Mouse (Mus musculus) G1E (cell line): Measurements from ENCODE around the gene Pga5. TPM values are rescaled to one million over a fixed set of nuclear protein-coding genes. Genes with fewer than 3 reads are reported as not detected.

Source experiments
- ATAC-seq: 2 replicates; pipeline ENCODE4 v1.8.0; 2016; ENCODE audit warnings: mild to moderate bottlenecking; ENCODE audit not compliant: insufficient number of reproducible peaks, poor library complexity, low FRiP score, severe bottlenecking; ENCODE audit errors: extremely low read depth
- DNase-seq: peaks from one replicate; pipeline ENCODE4 v3.0.0; 2012; ENCODE audit warnings: low spot score
- H3K27me3 ChIP-seq: 2 replicates; pipeline ENCODE4 v1.6.1; 2012; ENCODE audit warnings: mild to moderate bottlenecking, low read length, inconsistent platforms; ENCODE audit not compliant: insufficient read depth
- H3K36me3 ChIP-seq: replicated peaks from 2 replicates; pipeline ENCODE3; 2012; ENCODE audit warnings: mild to moderate bottlenecking, inconsistent platforms
- H3K4me1 ChIP-seq: 2 replicates; pipeline ENCODE4 v1.6.1; 2012; ENCODE audit warnings: low read depth, low read length, inconsistent platforms, mixed read lengths; ENCODE audit not compliant: insufficient read depth
- H3K4me3 ChIP-seq: 2 replicates; pipeline ENCODE4 v1.5.1; 2012; ENCODE audit warnings: low read depth, mild to moderate bottlenecking, inconsistent platforms, low read length, moderate library complexity, mixed read lengths
- H3K9me3 ChIP-seq: replicated peaks from 2 replicates; pipeline ENCODE4 v1.6.1; 2012; ENCODE audit warnings: inconsistent platforms
- CTCF ChIP-seq: IDR thresholded peaks from 2 replicates; pipeline ENCODE4 v1.5.1; 2012; ENCODE audit warnings: low read depth, low read length, inconsistent platforms, mixed read lengths
- GATA1 ChIP-seq: IDR thresholded peaks from 2 replicates; pipeline ENCODE4 v1.6.1; 2012; ENCODE audit warnings: borderline replicate concordance, low read length, inconsistent platforms, mixed read lengths
- GATA2 ChIP-seq: IDR thresholded peaks from 2 replicates; pipeline ENCODE4 v1.6.1; 2012; ENCODE audit warnings: low read depth, low read length, inconsistent platforms, borderline replicate concordance
- POLR2AphosphoS5 ChIP-seq: IDR thresholded peaks from 2 replicates; pipeline ENCODE4 v1.6.1; 2012; ENCODE audit warnings: low read depth, low read length, inconsistent platforms; ENCODE audit not compliant: insufficient replicate concordance
- TAL1 ChIP-seq: conservative IDR thresholded peaks from 2 replicates; pipeline ENCODE4 v1.6.1; 2012; ENCODE audit warnings: low read depth, low read length, inconsistent platforms, mixed read lengths
- polyA plus RNA-seq: library from polyadenylated mRNA; stranded (reverse); fragments of >175 nt; gene quantifications from 2 replicates; pipeline ENCODE4 v1.2.3, GENCODE M21; 2012
- total RNA-seq, 2 experiments: library from RNA; stranded (forward) in 1 of 2; stranded (reverse) in 1 of 2; fragments of 200-1000 nt in 1 of 2; fragments of >200 nt in 1 of 2; fragmentation: Nextera tagmentation in 1 of 2; gene quantifications; 2 replicates each; pipeline ENCODE4 v1.2.3; 2014 to 2017

Gene Pga5
- total and polyA plus RNA-seq, 3 experiments, result 0.14 to 1.9 (median 1.6) TPM

- Histone ChIP-seq H3K27me3 (no peaks in the 10 kb centered on the region; the same call in 1 of the 2 replicates), H3K9me3 (no peaks in the 10 kb centered on the region), H3K36me3 (peaks cover 96% of the 10 kb centered on the region), H3K4me3 (no peak overlapping the region), H3K4me1 (peaks cover 40% of the 10 kb centered on the region)
- DNase-seq, result no peak
- ATAC-seq, result no peak
- TF ChIP-seq GATA2, result no peak
- no peak for TF ChIP-seq POLR2AphosphoS5
- no peak for TF ChIP-seq GATA1
Observed at GRCm38 (mm10) chr19:10707087-10707875, 29.4 kb upstream of the Pga5 start.

- DNase-seq (no peak), ATAC-seq (no peak)
- Histone ChIP-seq H3K36me3 (peaks cover 90% of the 10 kb centered on the region), H3K9me3 (no peaks in the 10 kb centered on the region), H3K4me1 (peaks cover 47% of the 10 kb centered on the region), H3K27me3 (no peaks in the 10 kb centered on the region; the same call in 1 of the 2 replicates), H3K4me3 (no peak overlapping the region)
- TF ChIP-seq GATA1 (no peak), TAL1 (no peak), POLR2AphosphoS5 (no peak), CTCF (no peak), GATA2 (no peak)
Observed at GRCm38 (mm10) chr19:10703470-10703869, 25.6 kb upstream of the Pga5 start.

- Histone ChIP-seq H3K4me1 (peaks cover 49% of the 10 kb centered on the region), H3K9me3 (no peaks in the 10 kb centered on the region), H3K4me3 (no peak overlapping the region), H3K27me3 (no peaks in the 10 kb centered on the region), H3K36me3 (peaks cover 83% of the 10 kb centered on the region)
- TF ChIP-seq TAL1 (no peak), GATA2 (no peak), GATA1 (no peak)
- DNase-seq (no peak), ATAC-seq (no peak)
Observed at GRCm38 (mm10) chr19:10702125-10702524, 24.3 kb upstream of the Pga5 start.

GRCm38 (mm10) chr19:10701013-10701726, 23.3 kb upstream of the Pga5 start:
- ATAC-seq, result no peak
- TF ChIP-seq GATA2 (no peak), POLR2AphosphoS5 (no peak)

GRCm38 (mm10) chr19:10699851-10700250, 22.0 kb upstream of the Pga5 start:
- Histone ChIP-seq H3K36me3 (peaks cover 72% of the 10 kb centered on the region), H3K4me1 (peaks cover 57% of the 10 kb centered on the region), H3K9me3 (no peaks in the 10 kb centered on the region), H3K27me3 (no peaks in the 10 kb centered on the region), H3K4me3 (no peak overlapping the region)
- no peak for TF ChIP-seq GATA2
- ATAC-seq (no peak), DNase-seq (no peak)

More at GRCm38 (mm10) chr19:10701013-10701726, 23.3 kb upstream of the Pga5 start:
- Histone ChIP-seq H3K27me3 (no peaks in the 10 kb centered on the region), H3K9me3 (no peaks in the 10 kb centered on the region), H3K4me1 (peaks cover 53% of the 10 kb centered on the region), H3K36me3 (peaks cover 74% of the 10 kb centered on the region), H3K4me3 (no peak overlapping the region)
- no peak for DNase-seq

GRCm38 (mm10) chr19:10698131-10698991, 20.5 kb upstream of the Pga5 start:
- Histone ChIP-seq H3K27me3 (no peaks in the 10 kb centered on the region), H3K4me1 (peaks cover 66% of the 10 kb centered on the region), H3K9me3 (no peaks in the 10 kb centered on the region), H3K4me3 (no peak overlapping the region), H3K36me3 (peaks cover 71% of the 10 kb centered on the region)
- DNase-seq (no peak), ATAC-seq (no peak)
- TF ChIP-seq POLR2AphosphoS5, result no peak
- no peak for TF ChIP-seq GATA1
- TF ChIP-seq TAL1, result no peak
- TF ChIP-seq CTCF, result no peak
- TF ChIP-seq GATA2, result no peak
